Mouse (Mus musculus) kidney, adult 2 months (tissue): ENCODE data around the gene Pi4ka.

Experiments
- CTCF ChIP-seq: fragments of 200-500 bp; conservative IDR thresholded peaks from 2 replicates; pipeline ENCODE4 v1.5.1; 2011; ENCODE audit warnings: low read depth, mild to moderate bottlenecking, control low read depth, low read length, moderate library complexity, mixed read lengths; ENCODE audit not compliant: insufficient read depth, insufficient read length
- POLR2A ChIP-seq: fragments of 200-500 bp; IDR thresholded peaks from one replicate; pipeline ENCODE4 v1.6.1; 2011; ENCODE audit warnings: low read depth, low read length, control low read depth

GRCm38 (mm10) chr16:17331116-17331515, 75.0 kb downstream of the Pi4ka start, which contains the start of gene Serpind1:
- no peak for TF ChIP-seq POLR2A
- TF ChIP-seq CTCF: no peak
